Mouse (Mus musculus) liver, postnatal 0 days (tissue): ENCODE measurements around the gene Anks1b. TPM values are rescaled to one million over a fixed set of nuclear protein-coding genes. Genes with fewer than 3 reads are reported as not detected.

Source experiments
- ATAC-seq: fragments of 200-750 bp; cut with Nextera tagmentation; 2 replicates; pipeline ENCODE4 v1.8.0; 2017; ENCODE audit warnings: mild to moderate bottlenecking, moderate library complexity
- DNase-seq: peaks from one replicate; pipeline ENCODE4 v3.0.0-alpha.2; 2016
- H3K27ac ChIP-seq: fragments of 300-500 bp; sonication (generic); 2 replicates; pipeline ENCODE4 v1.5.1; 2014; ENCODE audit warnings: antibody characterized with exemption, moderate library complexity, mild to moderate bottlenecking, low read depth
- H3K27me3 ChIP-seq: fragments of 300-500 bp; sonication (generic); 2 replicates; pipeline ENCODE4 v1.6.1; 2014; ENCODE audit warnings: low read length, control low read depth, mixed read lengths; ENCODE audit not compliant: insufficient read depth
- H3K36me3 ChIP-seq: fragments of 300-500 bp; sonication (generic); replicated peaks from 2 replicates; pipeline ENCODE4 v1.6.1; 2014; ENCODE audit warnings: mild to moderate bottlenecking, control low read depth, low read length, moderate library complexity, mixed read lengths; ENCODE audit not compliant: insufficient read depth
- H3K4me1 ChIP-seq: fragments of 300-500 bp; sonication (generic); 2 replicates; pipeline ENCODE4 v1.6.1; 2014; ENCODE audit warnings: antibody characterized with exemption, mild to moderate bottlenecking, control low read depth; ENCODE audit not compliant: insufficient read depth
- H3K4me2 ChIP-seq: fragments of 300-500 bp; sonication (generic); 2 replicates; pipeline ENCODE4 v1.6.1; 2014; ENCODE audit warnings: low read depth, mild to moderate bottlenecking, low read length, moderate library complexity, mixed read lengths
- H3K4me3 ChIP-seq: fragments of 300-500 bp; sonication (generic); 2 replicates; pipeline ENCODE4 v1.5.1; 2014; ENCODE audit warnings: low read depth, low read length
- H3K9ac ChIP-seq: fragments of 300-500 bp; sonication (generic); replicated peaks from 2 replicates; pipeline ENCODE4 v1.6.1; 2014; ENCODE audit warnings: mild to moderate bottlenecking, moderate library complexity
- H3K9me3 ChIP-seq: fragments of 300-500 bp; sonication (generic); 2 replicates; pipeline ENCODE4 v1.6.1; 2016; ENCODE audit warnings: mild to moderate bottlenecking, control low read depth, low read length, mixed read lengths
- CTCF ChIP-seq: sonication (generic); IDR thresholded peaks from 2 replicates; pipeline ENCODE4 v1.5.1; 2016; ENCODE audit warnings: antibody characterized with exemption, low read depth
- EP300 ChIP-seq: IDR thresholded peaks from 2 replicates; pipeline ENCODE4 v1.6.1; 2016; ENCODE audit warnings: antibody characterized with exemption, low read depth, mild to moderate bottlenecking
- WGBS: fragments of 180-500 bp; shearing (Covaris S2); extraction: QIAGEN DNeasy Blood & Tissue Kit; methylation state at CpG from one replicate; pipeline ENCODE4 v1.1.7; 2014; ENCODE audit not compliant: insufficient replicate concordance; 5-methylcytosine and 5-hydroxymethylcytosine counted together
- polyA plus RNA-seq: library from polyadenylated mRNA; unstranded; fragments of >200 nt; fragmentation: Nextera tagmentation; extraction: Ambion mirVana; gene quantifications from 2 replicates; pipeline ENCODE4 v1.2.1, GENCODE M21; 2015

Gene Anks1b
- polyA plus RNA-seq, 1 experiment from 2014 or later = not detected

DNA sequence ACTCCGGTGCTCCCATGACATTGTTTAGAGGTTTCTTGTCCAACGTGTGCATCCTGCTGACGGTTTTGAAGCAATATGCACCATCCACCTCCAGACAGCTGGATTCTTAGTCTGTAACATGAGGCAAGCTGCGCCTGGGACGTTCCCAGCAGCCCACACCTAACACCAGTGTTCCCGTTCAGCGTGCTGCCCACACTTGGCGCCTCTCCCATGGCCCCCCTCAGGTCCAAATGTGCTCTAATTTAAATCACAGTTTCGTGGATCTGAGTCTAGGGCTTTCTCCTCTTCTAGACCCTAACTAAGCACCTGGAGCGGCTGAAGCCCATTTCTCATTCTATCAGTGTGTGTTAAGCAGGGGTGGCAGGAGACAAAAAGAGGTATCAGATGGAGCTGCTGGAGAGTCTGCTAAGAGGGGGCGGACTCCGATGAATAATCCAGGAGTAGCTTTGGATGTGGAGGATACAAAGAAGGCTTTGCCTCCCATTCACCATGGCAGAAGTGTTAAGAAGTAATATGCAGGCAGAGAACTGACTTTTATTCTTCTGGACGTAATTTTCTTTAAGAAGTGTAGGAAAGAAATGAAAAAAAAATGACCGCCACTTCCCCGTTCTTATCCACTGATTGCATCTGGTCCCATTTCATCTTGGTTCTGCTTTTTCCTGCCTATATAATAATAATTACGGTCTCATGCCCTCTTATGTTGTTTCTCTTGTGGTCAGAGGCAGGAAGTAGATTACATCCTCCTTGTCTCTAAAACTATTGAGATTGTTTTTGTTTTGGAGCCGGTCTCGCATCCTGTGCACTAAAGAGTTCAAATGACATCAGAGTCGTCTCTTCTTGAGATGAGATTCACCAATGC lies 986.6 kb downstream of the Anks1b start:
- H3K36me3 ChIP-seq = no peaks in the 10 kb centered on the region
- 58% methylated on average over 19 of the region's 19 CpGs for WGBS
- H3K27ac ChIP-seq = no peak overlapping the region
- no peaks in the 10 kb centered on the region for H3K4me1 ChIP-seq
- ATAC-seq (no peak), DNase-seq (no peak)
- no peak for TF ChIP-seq EP300
- no peak for TF ChIP-seq CTCF
- no peak overlapping the region for H3K9ac ChIP-seq
- H3K4me2 ChIP-seq = no peak overlapping the region
- H3K9me3 ChIP-seq = no peaks in the 10 kb centered on the region
- H3K4me3 ChIP-seq = no peak overlapping the region
- no peaks in the 10 kb centered on the region for H3K27me3 ChIP-seq

GRCm38 (mm10) chr10:90863881-90864598 lies 990.7 kb downstream of the Anks1b start:
- Histone ChIP-seq H3K36me3 (no peaks in the 10 kb centered on the region), H3K4me2 (no peak overlapping the region), H3K4me1 (no peaks in the 10 kb centered on the region), H3K9ac (no peak overlapping the region), H3K4me3 (no peak overlapping the region), H3K27ac (no peak overlapping the region), H3K9me3 (no peaks in the 10 kb centered on the region), H3K27me3 (no peaks in the 10 kb centered on the region)
- TF ChIP-seq EP300 (no peak), CTCF (no peak)
- WGBS = 26% methylated on average over 10 of the region's 10 CpGs
- ATAC-seq = no peak
- no peak for DNase-seq

- no peak for DNase-seq
- no peaks in the 10 kb centered on the region for H3K27me3 ChIP-seq
- H3K4me1 ChIP-seq = no peaks in the 10 kb centered on the region
- H3K36me3 ChIP-seq = no peaks in the 10 kb centered on the region
- H3K27ac ChIP-seq = no peak overlapping the region
- TF ChIP-seq EP300 = no peak
- TF ChIP-seq CTCF = no peak
- H3K4me2 ChIP-seq = no peak overlapping the region
- H3K4me3 ChIP-seq = no peak overlapping the region
- no peaks in the 10 kb centered on the region for H3K9me3 ChIP-seq
- H3K9ac ChIP-seq = no peak overlapping the region
- WGBS = 23% methylated on average over 3 of the region's 3 CpGs
- no peak for ATAC-seq
These were observed 991.2 kb downstream of the Anks1b start for GRCm38 (mm10) chr10:90864599-90864889.

GRCm38 (mm10) chr10:90873204-90873603 lies 999.9 kb downstream of the Anks1b start:
- TF ChIP-seq EP300 (no peak), CTCF (no peak)
- 69% methylated on average over 5 of the region's 5 CpGs for WGBS
- Histone ChIP-seq H3K9ac (no peak overlapping the region), H3K36me3 (no peaks in the 10 kb centered on the region), H3K9me3 (no peaks in the 10 kb centered on the region), H3K27me3 (no peaks in the 10 kb centered on the region), H3K4me2 (no peak overlapping the region), H3K4me1 (no peaks in the 10 kb centered on the region), H3K4me3 (no peak overlapping the region), H3K27ac (no peak overlapping the region)
- no peak for ATAC-seq
- no peak for DNase-seq

DNA sequence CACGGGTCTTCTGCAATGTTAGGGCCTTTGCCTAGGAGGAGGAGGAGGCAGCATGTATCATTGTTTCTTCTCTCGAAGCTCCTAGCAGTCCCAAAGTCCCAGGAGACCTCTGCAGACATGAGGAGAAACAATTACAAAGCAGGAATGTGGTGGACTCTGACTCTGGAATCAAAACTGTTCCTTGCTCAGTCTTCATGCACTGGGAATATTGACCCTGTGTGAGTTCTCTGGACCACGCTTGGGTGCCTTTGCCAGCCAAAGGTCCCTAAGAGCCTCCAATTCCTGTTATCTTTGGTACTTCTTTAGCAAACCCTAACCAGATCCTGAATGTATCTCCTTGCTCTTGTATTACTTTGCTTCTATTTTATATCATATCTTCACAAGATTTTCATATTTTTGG lies 1000.9 kb downstream of the Anks1b start:
- 62% methylated on average over 3 of the region's 3 CpGs for WGBS
- DNase-seq (no peak), ATAC-seq (no peak)
- H3K9ac ChIP-seq = no peak overlapping the region
- TF ChIP-seq CTCF (no peak), EP300 (no peak)
- no peak overlapping the region for H3K4me2 ChIP-seq
- H3K4me3 ChIP-seq = no peak overlapping the region
- H3K27ac ChIP-seq = no peak overlapping the region
- no peaks in the 10 kb centered on the region for H3K9me3 ChIP-seq
- no peaks in the 10 kb centered on the region for H3K4me1 ChIP-seq
- no peaks in the 10 kb centered on the region for H3K27me3 ChIP-seq
- H3K36me3 ChIP-seq = no peaks in the 10 kb centered on the region

- ATAC-seq = no peak
- no peak for TF ChIP-seq EP300
- no peak for TF ChIP-seq CTCF
- 25% methylated on average over 8 of the region's 8 CpGs for WGBS
These were observed 1007.7 kb downstream of the Anks1b start for GRCm38 (mm10) chr10:90880854-90881560.

More at GRCm38 (mm10) chr10:90880854-90881560, 1007.7 kb downstream of the Anks1b start:
- Histone ChIP-seq H3K4me1 (no peaks in the 10 kb centered on the region), H3K27ac (no peak overlapping the region), H3K36me3 (no peaks in the 10 kb centered on the region), H3K27me3 (no peaks in the 10 kb centered on the region), H3K9me3 (no peaks in the 10 kb centered on the region), H3K4me3 (no peak overlapping the region), H3K4me2 (no peak overlapping the region), H3K9ac (no peak overlapping the region)
- no peak for DNase-seq
